Mouse (Mus musculus) myocyte (in vitro differentiated cells): ENCODE data around the gene Egfl7.

Experiments
- CEBPB ChIP-seq: IDR thresholded peaks from 2 replicates; pipeline ENCODE4 v1.6.1; 2011; ENCODE audit warnings: mild to moderate bottlenecking, moderate library complexity; ENCODE audit not compliant: poor library complexity, insufficient read depth, severe bottlenecking
- MYOD1 ChIP-seq, 3 experiments: IDR thresholded peaks; one replicate each; pipeline ENCODE4 v1.6.1; 2011; ENCODE audit warnings: control low read depth in 2 of 3, low read depth in 2 of 3, mild to moderate bottlenecking in 2 of 3, moderate library complexity in 1 of 3; ENCODE audit not compliant: insufficient read length in 2 of 3, control insufficient read depth in 1 of 3
- POLR2A ChIP-seq: IDR thresholded peaks from one replicate; pipeline ENCODE4 v1.6.1; 2011; ENCODE audit warnings: low read depth, mild to moderate bottlenecking, control low read depth, moderate library complexity; ENCODE audit not compliant: insufficient read length
- POLR2AphosphoS2 ChIP-seq: IDR thresholded peaks from one replicate; pipeline ENCODE4 v1.6.1; 2011; ENCODE audit warnings: low read depth, control low read depth; ENCODE audit not compliant: insufficient read length
- SRF ChIP-seq: IDR thresholded peaks from one replicate; pipeline ENCODE4 v1.6.1; 2011; ENCODE audit warnings: low read depth; ENCODE audit not compliant: control insufficient read depth, insufficient read length
- TCF12 ChIP-seq: IDR thresholded peaks from one replicate; pipeline ENCODE4 v1.6.1; 2011; ENCODE audit warnings: mild to moderate bottlenecking, control low read depth; ENCODE audit not compliant: poor library complexity, insufficient read depth, severe bottlenecking
- TCF3 ChIP-seq: IDR thresholded peaks from one replicate; pipeline ENCODE4 v1.6.1; 2011; ENCODE audit warnings: low read depth, control low read depth; ENCODE audit not compliant: insufficient read length

GRCm38 (mm10) chr2:26611896-26612295 lies 32.1 kb downstream of the Egfl7 start:
- TF ChIP-seq TCF12 (no peak), POLR2AphosphoS2 (no peak), POLR2A (no peak), CEBPB (no peak), SRF (no peak), TCF3 (no peak), MYOD1 (IDR thresholded peaks at IDR 0.05; ENCODE audit: control insufficient read depth in 1 of 3, insufficient read length in 2 of 3, low read depth in 2 of 3) (no peak)
